Mouse (Mus musculus) heart, adult 11 months (tissue): Measurements from ENCODE around the gene Slc25a21.

Experiments used
- DNase-seq: peaks from one replicate; pipeline ENCODE4 v3.0.0; 2022

Gene Slc25a21

GRCm38 (mm10) chr12:56689736-56690135, 507.5 kb downstream of the Slc25a21 start:
- DNase-seq = no peak

- no peak for DNase-seq
These were observed 507.9 kb downstream of the Slc25a21 start for GRCm38 (mm10) chr12:56689331-56689730.

- no peak for DNase-seq
These were observed 508.4 kb downstream of the Slc25a21 start for GRCm38 (mm10) chr12:56688920-56689319.

- DNase-seq = no peak
These were observed 508.8 kb downstream of the Slc25a21 start for GRCm38 (mm10) chr12:56688482-56688840.

GRCm38 (mm10) chr12:56687640-56688481, 509.4 kb downstream of the Slc25a21 start:
- DNase-seq = no peak

- no peak for DNase-seq
These were observed 516.0 kb downstream of the Slc25a21 start for GRCm38 (mm10) chr12:56681096-56681811.

GRCm38 (mm10) chr12:56677620-56678019, 519.7 kb downstream of the Slc25a21 start:
- no peak for DNase-seq

GRCm38 (mm10) chr12:56674726-56675125, 522.5 kb downstream of the Slc25a21 start:
- DNase-seq = peak; percentile 34

GRCm38 (mm10) chr12:56670795-56671194, 526.5 kb downstream of the Slc25a21 start:
- DNase-seq = peak; percentile 51

GRCm38 (mm10) chr12:56669451-56670122, 527.7 kb downstream of the Slc25a21 start:
- peak; percentile 59 for DNase-seq
